Mouse (Mus musculus): ENCODE data around the gene Nfyb.

Gene Nfyb

DNA sequence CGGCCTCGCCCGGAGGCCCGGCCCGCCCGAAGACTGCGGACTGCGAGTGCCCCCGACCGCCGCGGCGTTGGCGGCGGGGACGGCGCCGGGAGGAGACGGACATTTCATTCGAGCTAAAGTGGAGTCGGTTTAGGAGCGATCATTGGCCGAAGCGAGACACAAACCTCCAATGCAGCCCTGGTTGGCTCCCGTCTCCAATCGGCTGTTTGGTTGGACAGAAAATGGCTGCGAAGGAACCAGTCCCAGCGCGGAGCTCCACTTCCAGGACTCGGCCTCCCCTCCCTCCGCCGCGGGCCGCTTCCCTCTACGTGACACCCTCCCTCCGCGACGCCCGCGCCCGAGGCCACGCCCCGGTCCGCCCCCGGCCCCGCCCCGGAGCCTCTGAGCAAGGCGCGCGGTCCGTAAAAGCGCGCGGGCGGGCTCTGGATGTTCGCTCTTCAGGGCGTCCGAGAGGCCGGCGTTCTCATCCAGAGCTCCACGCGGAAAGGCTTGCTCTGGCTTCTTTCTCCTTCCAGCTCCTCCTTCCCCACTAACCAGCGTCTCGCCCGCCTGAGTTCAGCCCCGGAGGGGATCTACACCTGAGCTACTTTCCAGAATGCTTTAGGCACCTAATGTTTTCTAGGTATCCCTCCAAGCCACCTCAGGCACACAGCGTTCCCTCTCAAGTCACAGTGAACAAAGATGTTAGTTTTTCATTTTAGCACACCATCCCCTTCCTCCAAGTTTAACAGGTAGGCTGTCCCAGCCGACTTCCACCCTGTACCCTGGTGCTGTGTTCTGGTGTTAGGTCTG lies at the start of gene Nfyb:
Gene Nfyb (minus strand): TSS at position 305 of the 792 bp plus-strand sequence.
- DNase-seq = peak; percentile 96 to 98

DNA sequence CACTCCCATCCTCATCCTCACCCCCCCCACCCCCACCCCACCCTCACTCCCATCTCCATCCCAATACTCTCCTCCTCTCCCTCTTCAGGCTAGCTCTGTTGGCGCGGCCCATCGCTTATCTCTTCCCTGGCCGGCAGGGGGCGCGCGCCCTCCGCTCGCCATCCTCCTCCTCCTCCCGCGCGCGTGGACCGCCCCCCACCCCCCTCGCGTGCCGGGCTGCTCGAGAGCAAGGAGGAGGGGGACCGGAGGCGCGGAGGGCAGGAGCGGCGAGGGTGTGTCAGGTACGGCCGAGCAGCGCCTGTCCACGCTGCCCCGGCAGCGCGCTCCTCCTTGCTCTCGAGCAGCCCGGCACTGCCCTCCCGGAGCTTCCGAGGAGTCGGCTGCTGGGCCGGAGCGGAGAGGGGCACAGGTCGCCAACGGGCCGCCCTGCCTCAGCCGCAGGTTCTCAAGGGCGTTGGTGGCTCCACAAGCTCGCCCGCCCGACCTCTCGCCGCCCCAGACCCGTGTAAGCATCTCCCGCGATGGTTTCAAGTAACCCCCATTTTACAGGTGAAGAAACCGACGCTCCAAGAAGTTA lies 48.0 kb upstream of the Nfyb start:
- peak; percentile 75 to 83 for DNase-seq

DNA sequence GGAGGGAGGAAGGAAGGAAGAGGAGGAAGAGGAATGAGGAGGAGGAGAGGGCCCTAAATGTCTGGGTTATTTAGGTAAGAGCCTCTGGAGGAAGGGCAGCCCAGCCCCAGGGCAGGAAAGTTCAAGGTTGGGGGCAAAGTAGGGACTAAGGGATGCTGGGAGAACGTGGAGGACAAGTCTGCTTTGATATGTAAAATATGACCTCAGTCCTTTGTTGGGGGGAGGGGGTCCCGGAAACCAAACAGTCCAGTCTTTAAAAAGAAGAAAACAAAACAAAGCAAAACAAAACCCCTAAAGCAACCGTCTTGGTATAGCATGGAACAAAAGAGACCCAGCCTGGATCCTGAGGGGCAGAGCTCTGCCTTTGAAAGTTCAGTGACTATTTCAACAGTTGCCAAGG lies 45.4 kb upstream of the Nfyb start:
- DNase-seq = no peak

DNA sequence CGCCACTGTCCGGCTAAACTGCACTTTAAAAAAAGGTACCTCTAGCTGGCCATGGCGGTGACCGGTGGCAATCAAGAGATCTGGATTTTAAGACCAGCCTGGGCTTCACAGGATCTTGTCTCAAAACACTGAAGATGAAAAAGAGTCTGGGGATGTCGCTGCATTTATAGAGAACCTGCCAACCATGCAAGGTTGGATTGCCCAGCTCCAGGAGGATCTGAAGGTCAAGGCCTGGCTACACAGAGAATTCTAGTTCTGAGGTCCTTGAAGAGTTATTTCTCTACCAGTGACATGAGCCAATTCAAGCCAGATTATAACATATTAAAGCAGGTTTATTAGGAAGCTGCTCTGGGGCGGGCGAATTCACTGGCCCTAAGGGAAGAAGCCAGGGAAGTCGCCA lies 44.9 kb upstream of the Nfyb start:
- no peak for DNase-seq

DNA sequence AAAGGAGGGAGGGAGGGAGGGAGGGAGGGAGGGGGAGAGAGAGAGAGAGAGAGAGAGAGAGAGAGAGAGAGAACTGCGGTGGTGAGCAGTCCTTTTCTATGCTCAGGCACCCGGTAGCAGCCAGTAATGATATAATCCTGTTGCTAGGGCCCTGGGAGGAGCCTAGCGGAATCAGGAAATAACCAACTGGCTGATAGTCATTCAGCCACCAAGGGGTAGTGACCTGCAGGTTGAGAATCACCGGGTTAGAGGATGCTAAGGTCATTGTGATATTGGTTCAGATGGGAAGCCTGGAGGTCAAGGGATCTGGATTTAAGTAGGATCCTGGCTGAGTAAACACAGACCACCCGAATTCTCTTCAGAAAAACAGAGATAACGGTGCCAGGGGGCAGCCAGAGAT lies 44.2 kb upstream of the Nfyb start:
- no peak for DNase-seq

DNA sequence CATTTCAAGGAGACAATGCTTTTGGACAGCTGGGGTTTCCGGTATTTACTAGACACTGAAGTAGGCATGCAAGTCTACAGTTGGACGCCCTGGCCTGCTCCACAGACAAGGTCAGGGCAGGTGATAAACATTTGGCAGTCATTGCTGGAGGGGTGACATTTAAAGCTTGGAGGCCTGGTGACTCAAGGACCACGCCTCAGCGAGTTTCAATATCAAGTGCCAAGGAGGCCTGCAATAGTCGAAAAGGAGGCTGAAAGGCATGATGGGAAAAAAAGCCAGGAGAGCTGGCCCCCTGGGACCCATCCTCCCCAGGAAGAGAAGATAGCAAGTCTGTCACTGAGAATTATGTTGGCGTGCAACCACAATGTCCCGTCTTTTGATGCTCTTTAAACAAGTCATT lies 43.3 kb upstream of the Nfyb start:
- no peak for DNase-seq

DNA sequence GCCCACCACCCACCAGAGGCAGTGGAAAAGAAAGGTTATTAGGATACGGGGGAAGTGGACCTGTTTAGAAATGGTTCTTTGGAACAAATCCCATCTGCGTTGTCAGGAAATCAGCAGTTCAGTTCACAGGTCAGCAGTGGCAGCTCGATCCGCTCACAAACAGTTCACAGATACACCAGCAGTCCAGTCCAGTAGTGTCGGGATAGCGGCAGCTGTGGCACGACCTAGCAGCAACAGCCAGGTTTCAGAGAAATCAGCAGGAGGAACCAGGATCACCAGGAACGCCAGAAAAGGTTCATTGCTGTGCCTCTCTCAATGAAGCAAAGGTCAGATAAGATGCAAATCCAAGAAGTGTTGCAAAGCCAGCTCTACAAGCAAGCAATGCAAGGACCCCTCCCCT lies 42.5 kb upstream of the Nfyb start:
- no peak for DNase-seq

DNA sequence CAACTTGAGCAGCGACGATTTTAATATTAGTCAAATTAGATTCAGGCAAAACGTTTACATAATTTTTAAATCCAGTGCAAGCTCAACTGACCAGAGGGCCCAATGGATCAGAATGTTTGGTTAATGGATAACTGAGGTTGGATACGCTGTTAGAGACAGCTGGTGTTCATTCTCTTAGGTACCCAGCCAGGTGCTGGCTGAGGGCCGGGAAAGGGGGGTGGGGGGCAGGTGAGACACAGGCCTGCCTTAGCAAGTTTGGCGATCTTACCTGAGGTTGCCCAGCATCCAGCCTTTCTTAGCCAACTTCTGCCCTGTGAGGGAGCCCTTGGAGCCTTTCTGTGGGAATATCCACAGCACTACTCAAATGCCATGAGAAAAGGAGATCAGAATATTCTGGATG lies 41.2 kb upstream of the Nfyb start:
- no peak for DNase-seq

DNA sequence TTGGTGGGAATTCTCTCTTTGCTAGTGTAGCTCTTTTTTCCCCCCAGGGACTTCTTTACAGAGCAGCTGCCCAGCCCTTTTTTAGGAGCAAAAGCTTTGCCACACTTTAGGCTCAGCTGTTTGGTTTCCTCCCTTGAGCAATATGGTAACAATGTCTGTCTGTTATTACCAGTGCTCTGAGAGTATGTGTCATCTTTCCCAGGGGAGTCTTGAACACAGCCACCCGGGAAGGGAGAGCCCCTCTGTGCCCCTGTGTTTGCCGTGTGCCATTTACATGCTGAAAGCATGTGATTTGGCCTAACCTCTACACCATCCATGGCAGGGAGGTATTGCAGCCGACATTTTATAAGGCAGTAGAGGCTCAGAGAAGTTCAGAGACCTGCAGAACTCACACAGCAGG lies 40.5 kb upstream of the Nfyb start:
- no peak for DNase-seq

DNA sequence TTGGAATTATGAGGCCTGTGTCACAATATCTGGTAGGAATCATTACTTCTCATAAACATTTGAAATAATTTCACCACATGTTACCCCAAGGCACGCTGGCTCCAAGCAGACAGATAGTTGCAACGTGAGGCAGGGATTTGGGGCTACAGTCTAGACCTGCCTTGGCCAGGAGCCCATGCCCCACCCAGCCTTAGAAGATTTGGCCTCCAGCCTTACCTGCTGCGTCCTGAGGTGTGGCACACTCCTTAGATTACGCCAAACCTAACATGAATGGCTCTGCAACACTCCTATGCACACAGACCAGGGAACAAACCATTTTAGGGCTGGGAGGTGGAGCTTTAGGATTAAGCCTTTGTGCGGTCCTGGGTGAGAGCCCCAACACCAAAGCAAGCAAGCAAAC lies 36.1 kb upstream of the Nfyb start:
- no peak for DNase-seq

DNA sequence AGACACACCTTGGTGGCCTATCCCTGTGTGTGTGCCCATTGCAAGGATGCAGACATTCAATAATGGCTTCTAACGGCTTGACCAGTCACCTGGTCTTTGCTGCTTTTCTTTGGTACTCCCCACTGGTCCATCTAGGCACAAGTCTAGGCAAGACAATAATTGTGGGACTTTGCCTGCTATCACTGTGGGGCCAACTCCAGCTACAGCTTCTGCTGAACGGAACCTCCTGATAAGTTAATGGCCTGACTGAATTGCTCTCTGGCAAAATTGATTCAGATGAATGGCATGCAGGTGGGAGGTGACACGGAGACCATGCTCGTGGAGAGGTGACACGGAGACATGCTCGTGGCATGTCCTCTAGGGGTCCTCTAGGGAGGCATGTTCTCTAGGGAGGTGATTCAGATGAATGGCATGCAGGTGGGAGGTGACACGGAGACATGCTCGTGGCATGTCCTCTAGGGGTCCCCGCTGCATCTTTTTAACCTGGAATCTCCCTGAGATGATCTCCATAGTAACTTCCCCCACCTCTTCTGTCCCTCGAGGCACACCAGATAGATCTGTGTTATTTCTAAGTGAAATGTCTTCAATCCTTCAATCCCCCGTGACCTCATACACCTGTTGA lies 34.5 kb upstream of the Nfyb start:
- no peak for DNase-seq

DNA sequence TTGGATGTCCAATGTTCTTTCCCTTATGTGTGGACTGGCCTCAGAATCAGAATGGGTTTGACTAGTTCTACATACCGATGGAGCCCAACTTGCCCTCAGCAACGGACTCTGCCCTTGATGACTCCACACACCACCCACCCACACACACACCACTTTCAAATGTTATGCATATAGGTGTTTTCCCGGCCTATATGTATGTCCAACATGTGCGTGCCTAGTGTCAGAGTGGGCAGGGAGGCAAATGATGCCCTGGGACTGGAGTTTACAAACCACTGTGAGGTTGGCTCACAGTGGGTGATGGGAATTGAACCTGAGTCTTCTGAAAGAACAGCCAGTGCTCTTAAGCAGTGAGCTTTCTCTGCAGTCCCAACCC lies 33.2 kb upstream of the Nfyb start:
- DNase-seq = no peak

DNA sequence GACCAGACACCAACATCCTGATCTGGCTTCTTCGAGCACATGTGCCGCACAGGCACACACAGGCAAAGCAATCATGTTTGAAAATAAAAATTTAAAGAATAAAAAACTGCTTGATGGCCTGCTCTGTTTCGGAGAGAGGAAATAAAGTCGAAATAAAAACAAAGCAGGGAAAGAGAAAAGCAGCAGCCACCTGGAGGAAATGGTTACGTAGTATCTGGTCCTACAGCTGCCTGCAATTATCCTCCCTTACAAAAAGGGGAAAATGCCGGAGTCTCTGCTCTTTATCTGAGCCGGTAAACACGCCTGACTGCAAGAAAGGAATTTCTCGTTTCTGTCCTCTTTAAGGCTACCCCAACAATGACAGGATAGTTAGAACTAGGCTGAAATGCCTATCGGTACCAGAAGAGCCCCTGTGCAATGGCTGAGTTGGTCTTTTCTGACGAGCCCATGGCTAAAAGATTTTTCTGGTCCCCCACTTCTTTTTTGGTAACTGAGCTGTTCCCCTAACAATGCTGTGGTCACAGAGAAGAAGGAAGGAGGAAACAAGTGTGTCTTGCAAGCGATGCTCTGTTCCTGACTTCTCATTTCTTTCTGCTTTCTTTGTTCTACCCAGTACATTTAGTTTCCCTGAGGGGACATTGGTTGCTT lies 32.7 kb upstream of the Nfyb start:
- DNase-seq = no peak

DNA sequence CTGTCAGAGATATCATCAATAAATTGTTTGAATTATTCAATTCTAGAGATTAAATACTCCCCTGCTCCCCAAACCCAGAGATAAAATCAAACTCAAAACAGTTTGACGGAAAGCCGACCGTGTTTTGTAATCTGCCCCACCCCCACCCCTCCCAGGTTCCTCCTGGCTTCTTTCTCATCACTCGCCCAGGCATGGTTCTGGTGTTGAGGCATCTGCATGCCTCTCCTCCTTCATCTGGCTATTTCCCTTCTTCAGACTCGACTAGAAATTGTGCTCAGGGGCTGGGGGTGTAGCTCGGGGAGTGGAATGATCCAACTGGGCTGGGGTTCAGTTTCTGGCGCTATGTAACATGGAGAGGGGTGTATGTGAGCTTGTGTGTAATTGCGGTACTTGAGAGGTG lies 31.8 kb upstream of the Nfyb start:
- DNase-seq = peak; percentile 6 to 24

DNA sequence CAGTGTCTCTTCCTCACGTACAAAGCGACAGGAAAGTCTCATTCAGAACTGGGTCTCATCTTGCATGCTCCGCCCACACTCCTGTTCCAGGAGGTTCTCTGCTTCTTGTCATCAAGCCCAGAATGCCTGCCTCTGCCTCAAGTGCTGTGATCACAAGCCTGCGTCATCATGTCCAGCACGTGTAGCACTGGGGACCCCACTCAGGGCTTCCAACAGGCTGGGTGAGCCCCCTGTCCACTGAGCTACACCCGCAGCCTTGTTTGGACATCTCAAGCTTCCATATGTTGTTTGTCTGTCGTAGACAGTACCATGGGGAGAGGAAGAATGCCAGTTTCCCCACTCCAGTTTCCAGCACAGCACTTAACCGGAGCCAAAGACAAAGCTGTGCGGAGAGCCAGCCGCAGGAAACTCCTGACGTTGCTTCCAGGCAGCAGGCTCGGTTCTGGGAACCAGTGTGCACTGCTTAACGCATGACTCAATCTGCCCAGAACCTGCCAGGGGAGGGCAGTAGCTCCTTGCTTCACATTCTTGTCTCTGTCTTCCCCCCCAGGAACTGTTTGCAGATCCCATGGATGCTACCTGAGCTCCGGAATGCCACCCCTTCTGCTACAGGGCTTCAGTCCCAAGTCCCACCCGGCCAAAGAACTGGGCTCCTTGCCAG lies 31.3 kb upstream of the Nfyb start:
- peak; percentile 72 to 76 for DNase-seq

DNA sequence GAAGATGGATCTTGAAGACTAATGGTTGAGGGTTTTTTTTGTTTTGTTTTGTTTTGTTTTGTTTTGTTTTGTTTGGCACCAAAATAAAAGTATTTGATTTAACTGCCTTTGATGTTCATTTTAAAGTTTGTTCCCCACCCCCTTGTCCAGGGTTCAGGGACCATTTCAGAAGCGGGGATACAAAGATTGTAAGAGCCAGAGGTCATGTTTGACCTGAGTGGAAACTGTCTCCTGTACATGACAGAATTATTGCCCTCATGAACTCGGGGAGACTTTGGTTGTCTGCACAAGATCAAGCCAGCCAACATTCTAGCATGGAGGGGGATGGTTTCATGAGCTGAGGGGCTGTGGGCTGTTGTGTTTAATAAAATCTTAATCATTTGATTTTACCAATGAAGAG lies 28.4 kb upstream of the Nfyb start:
- no peak for DNase-seq

DNA sequence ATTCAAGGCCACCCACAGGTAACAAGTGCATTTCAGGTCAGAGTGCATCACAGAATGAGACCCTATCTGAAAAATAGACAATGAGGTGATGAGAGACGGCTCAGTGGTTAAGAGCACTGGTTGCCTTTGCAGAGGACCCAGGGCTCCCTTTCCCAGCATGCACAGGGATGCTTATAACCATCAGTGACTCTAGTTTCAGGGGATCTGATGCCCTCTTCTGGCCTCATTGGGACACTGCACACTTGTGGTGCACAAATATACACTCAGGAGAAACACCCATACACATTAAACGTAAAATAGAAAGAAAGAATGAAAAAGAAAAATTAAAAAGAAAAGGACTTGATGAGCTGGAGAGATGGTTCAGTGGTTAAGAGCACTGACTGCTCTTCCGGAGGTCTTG lies 27.8 kb upstream of the Nfyb start:
- DNase-seq = no peak

DNA sequence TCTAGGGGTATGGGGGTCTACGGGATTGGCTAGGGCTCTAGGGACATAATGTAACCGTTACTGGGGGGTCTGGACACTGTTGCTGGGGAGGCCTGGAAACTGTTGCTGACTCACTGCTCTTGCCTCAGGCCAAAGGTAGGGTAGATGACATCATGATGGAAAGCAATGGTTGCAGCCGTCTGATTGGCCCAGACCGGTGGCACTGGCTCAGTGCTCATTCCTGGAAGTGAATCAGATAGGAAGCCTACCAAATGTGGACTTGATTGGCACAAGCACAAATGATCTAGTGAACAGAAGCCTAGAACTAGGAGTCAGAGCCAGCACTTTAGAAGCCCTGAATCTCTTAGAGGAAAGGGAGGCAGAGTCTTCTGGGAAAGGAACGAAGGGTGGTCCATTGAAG lies 26.6 kb upstream of the Nfyb start:
- no peak for DNase-seq

DNA sequence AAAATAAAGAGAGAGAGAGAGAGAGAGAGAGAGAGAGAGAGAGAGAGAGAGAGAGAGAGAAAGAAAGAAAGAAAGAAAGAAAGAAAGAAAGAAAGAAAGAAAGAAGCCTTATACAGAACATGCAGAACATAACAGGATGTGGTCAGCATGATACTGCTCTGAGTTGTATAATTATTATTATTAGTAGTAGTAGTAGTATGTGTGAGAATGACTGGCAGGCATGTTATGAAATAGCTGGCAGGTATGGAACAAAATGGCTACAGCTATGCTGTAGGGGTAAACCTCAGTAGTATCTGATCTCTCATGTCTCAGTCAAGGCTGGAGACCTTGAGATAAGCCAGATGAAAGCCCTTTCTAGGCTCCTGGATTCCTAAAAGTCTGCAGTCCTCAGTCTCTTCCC lies 25.2 kb upstream of the Nfyb start:
- DNase-seq = no peak

DNA sequence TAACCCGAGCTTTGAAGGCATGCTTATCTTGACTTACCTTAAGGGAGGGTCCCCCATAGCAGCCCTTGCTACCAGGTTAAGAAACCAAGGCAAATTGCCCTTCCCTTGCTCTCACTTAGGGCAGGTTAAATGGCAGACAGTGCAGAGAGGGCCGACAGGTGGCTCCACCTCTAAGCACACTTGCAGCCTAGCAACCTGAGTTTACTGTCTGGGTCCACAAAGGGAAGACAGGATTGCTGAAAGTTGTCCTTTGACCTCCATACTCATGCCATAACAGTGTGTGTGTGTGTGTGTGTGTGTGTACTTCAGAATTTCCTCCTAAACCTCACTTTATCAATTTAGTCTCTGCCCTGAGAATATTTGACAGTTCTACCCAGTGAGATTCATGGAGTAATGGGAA lies 18.5 kb upstream of the Nfyb start:
- no peak for DNase-seq

DNA sequence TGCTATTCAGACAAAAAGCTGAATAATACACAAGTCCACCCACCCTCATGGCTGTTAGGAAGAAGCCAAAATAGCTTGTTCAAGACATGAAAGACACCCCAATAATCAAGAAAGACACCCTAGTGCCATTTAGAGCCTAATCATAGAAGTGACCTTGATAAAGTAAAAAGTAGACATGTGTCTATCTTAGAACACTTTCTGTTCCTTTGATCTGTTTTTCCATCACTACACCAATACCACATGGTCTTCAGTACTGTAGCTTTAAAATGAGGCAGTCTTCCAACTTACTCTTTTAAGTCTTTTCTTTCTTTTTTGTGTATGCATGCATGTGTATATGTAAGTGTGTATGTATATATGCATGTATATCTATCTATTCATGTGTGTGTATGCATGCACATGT lies 16.9 kb upstream of the Nfyb start:
- DNase-seq = no peak

DNA sequence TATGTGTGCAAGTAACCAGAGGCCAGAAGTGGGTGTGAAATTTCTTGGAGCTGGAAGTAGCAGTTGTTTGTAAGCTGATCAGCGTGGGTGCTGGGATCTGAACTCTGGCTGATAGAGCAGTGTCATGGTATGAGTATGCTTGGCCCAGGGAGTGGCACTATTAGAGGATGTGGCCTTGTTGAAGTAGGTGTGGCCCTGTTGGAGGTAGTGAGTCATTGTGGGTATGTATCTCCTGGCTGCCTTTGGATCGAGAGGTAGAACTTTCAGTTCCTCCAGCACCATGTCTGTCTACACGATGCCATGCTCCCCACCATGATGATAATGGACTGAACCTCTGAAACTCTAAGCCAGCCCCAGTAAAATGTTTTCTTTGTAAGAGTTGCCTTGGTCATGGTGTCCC lies 16.4 kb upstream of the Nfyb start:
- no peak for DNase-seq

DNA sequence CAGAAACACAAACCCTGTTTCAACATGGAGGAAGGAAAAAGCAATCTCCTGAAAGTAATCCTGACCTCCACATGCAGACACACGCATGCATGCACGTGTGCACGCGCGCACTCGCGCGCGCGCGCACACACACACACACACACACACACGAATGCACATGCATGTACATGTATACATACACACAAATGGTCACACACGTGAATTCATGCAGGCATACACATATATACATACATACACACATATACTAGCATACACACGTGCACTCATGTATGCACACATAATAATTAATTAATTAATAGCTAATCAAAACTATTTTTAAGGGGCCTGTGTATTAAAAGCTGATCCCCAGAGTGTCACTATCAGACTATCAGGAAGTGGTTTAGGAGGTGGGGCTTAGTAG lies 15.9 kb upstream of the Nfyb start:
- DNase-seq = no peak

Measured in cerebellum, postnatal 36 days (tissue).